Mouse (Mus musculus) right cerebral cortex, postnatal 14 days (tissue): Measurements from ENCODE around the gene Apoo.
"Not testable (repeated sequence)": the region's sequence is repeated elsewhere in the genome, so short reads cannot be mapped to it uniquely, and the experiment has no call there.

Source experiments
- DNase-seq: peaks from one replicate; pipeline ENCODE4 v3.0.0; 2022

Apoo gene

GRCm38 (mm10) chrX:94366670-94367241 lies at the start of gene Apoo, which contains the start of gene Fam90a1b:
TSS of gene Apoo (plus strand) at chrX:94367117.
TSS of gene Fam90a1b (minus strand) at chrX:94366777.
- DNase-seq: peak; percentile 96

GRCm38 (mm10) chrX:94321036-94321902 lies 45.6 kb upstream of the Apoo start:
- DNase-seq: no peak

GRCm38 (mm10) chrX:94343638-94344037 lies 23.3 kb upstream of the Apoo start:
- DNase-seq: not testable (repeated sequence)

GRCm38 (mm10) chrX:94365381-94365925 lies 1.5 kb upstream of the Apoo start:
- no peak for DNase-seq

GRCm38 (mm10) chrX:94366029-94366428 lies 888 bp upstream of the Apoo start:
- DNase-seq: no peak

- peak; percentile 25 for DNase-seq
Observed at GRCm38 (mm10) chrX:94367248-94367647, 331 bp downstream of the Apoo start.

GRCm38 (mm10) chrX:94378734-94379133 lies 11.8 kb downstream of the Apoo start:
- DNase-seq: no peak

GRCm38 (mm10) chrX:94408975-94409374 lies 42.1 kb downstream of the Apoo start:
- DNase-seq: no peak

- DNase-seq: no peak
Observed at GRCm38 (mm10) chrX:94420210-94420609, 53.3 kb downstream of the Apoo start.

GRCm38 (mm10) chrX:94431548-94432375 lies 64.8 kb downstream of the Apoo start:
- no peak for DNase-seq

GRCm38 (mm10) chrX:94445427-94445826 lies 78.5 kb downstream of the Apoo start:
- not testable (repeated sequence) for DNase-seq

GRCm38 (mm10) chrX:94446021-94446420 lies 79.1 kb downstream of the Apoo start:
- DNase-seq: not testable (repeated sequence)

GRCm38 (mm10) chrX:94450047-94450881 lies 83.3 kb downstream of the Apoo start:
- not testable (repeated sequence) for DNase-seq

GRCm38 (mm10) chrX:94459346-94459745 lies 92.4 kb downstream of the Apoo start:
- DNase-seq: no peak

- not testable (repeated sequence) for DNase-seq
Observed at GRCm38 (mm10) chrX:94461513-94461912, 94.6 kb downstream of the Apoo start.

GRCm38 (mm10) chrX:94462604-94463429 lies 95.9 kb downstream of the Apoo start:
- DNase-seq: not testable (repeated sequence)
